Mouse (Mus musculus) olfactory bulb, adult 2 months (tissue): ENCODE results near the gene Eef2k.

Experiments used
- CTCF ChIP-seq: fragments of 200-500 bp; IDR thresholded peaks from 2 replicates; pipeline ENCODE4 v1.5.1; 2012; ENCODE audit warnings: low read depth, mild to moderate bottlenecking, low read length, moderate library complexity; ENCODE audit not compliant: insufficient read depth
- POLR2A ChIP-seq: fragments of 200-500 bp; IDR thresholded peaks from 2 replicates; pipeline ENCODE4 v1.6.1; 2012; ENCODE audit warnings: mild to moderate bottlenecking, low read depth, low read length, moderate library complexity; ENCODE audit not compliant: insufficient read depth

DNA sequence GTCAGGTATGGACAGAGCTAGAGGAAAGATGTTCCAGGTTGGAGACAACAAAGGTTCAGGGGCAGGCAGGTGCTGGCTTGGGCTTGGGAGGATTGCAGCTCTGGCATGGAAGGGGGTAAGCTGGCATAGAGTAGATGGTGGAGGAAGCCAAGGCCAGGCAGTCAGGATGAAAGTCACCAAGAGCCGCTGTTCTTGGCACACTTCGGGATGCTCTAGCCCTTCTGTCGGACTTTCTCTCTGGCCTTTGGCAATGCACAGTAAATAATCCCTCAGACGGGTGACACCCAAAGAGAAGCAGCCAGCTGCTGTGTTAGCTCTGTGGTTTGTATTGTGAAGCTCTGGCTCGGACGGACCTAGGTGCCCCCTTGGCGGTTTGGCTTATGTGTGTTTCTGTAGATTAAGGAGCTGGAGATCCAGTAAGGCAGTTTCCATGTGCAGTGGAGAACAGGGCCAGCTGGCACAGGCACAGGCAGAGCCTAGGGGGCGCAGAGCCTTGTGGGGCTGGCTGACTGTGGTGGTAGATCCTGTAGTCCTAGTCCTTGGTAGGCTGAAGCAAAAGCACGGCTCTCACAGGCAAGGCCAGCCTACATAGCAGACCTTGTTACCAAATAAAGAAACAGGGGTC, 55.2 kb downstream of the Eef2k start:
- no peak for TF ChIP-seq CTCF
- no peak for TF ChIP-seq POLR2A
